Mouse (Mus musculus) C2C12 (cell line): ENCODE results near the gene Gpr27. TPM values are rescaled to one million over a fixed set of nuclear protein-coding genes. Genes with fewer than 3 reads are reported as not detected.

Experiments used
- H3K27me3 ChIP-seq: one replicate; pipeline ENCODE4 v1.6.1; 2011; ENCODE audit not compliant: control insufficient read depth, insufficient read depth, insufficient read length
- H3K36me3 ChIP-seq: one replicate; pipeline ENCODE4 v1.6.1; 2011; ENCODE audit not compliant: control insufficient read depth, insufficient read depth
- H3K4me3 ChIP-seq: one replicate; pipeline ENCODE4 v1.5.1; 2011; ENCODE audit warnings: mild to moderate bottlenecking, control low read depth; ENCODE audit not compliant: poor library complexity, insufficient read depth, severe bottlenecking
- H3K79me2 ChIP-seq: one replicate; pipeline ENCODE4 v1.6.1; 2011; ENCODE audit not compliant: control insufficient read depth, insufficient read depth
- H3K79me3 ChIP-seq: one replicate; pipeline ENCODE4 v1.6.1; 2011; ENCODE audit warnings: low read depth, control low read depth
- H3ac ChIP-seq: one replicate; pipeline ENCODE3; 2011; ENCODE audit warnings: low read depth; ENCODE audit not compliant: control insufficient read depth, insufficient read length
- CEBPB ChIP-seq: IDR thresholded peaks from one replicate; pipeline ENCODE4 v1.6.1; 2011; ENCODE audit warnings: low read depth, mild to moderate bottlenecking, control low read depth, moderate library complexity
- CTCF ChIP-seq: IDR thresholded peaks from one replicate; pipeline ENCODE4 v1.5.1; 2011; ENCODE audit not compliant: control insufficient read depth, insufficient read depth, insufficient read length
- FOSL1 ChIP-seq: IDR thresholded peaks from one replicate; pipeline ENCODE4 v1.8.0; 2011; ENCODE audit warnings: mild to moderate bottlenecking, low read length; ENCODE audit not compliant: poor library complexity, insufficient read depth, severe bottlenecking
- MAX ChIP-seq: IDR thresholded peaks from one replicate; pipeline ENCODE4 v1.6.1; 2011; ENCODE audit warnings: mild to moderate bottlenecking, control low read depth
- MYOD1 ChIP-seq: IDR thresholded peaks from one replicate; pipeline ENCODE4 v1.6.1; 2011; ENCODE audit warnings: low read depth; ENCODE audit not compliant: control insufficient read depth, insufficient read length
- MYOG ChIP-seq: IDR thresholded peaks from one replicate; pipeline ENCODE4 v1.6.1; 2011; ENCODE audit not compliant: control insufficient read depth, insufficient read length; ENCODE audit errors: extremely low read depth
- USF1 ChIP-seq: IDR thresholded peaks from one replicate; pipeline ENCODE4 v1.6.1; 2011; ENCODE audit warnings: low read depth, mild to moderate bottlenecking, control low read depth, moderate library complexity
- polyA plus RNA-seq: library from polyadenylated mRNA; unstranded; fragments of >200 nt; fragmentation: generic; extraction: Trizol; gene quantifications from one replicate; pipeline ENCODE4 v1.2.1, GENCODE M21; 2012; ENCODE audit warnings: missing spikeins

Gene Gpr27
- polyA plus RNA-seq, 1 experiment: not detected

GRCm38 (mm10) chr6:99652341-99652740 is 40.1 kb upstream of the Gpr27 start:
- no peak for TF ChIP-seq CTCF
- no peaks in the 10 kb centered on the region for H3K36me3 ChIP-seq
- no peak overlapping the region for H3K4me3 ChIP-seq
- no peaks in the 10 kb centered on the region for H3K27me3 ChIP-seq
- no peak overlapping the region for H3ac ChIP-seq
- H3K79me3 ChIP-seq: no peaks in the 10 kb centered on the region
- H3K79me2 ChIP-seq: no peaks in the 10 kb centered on the region

DNA sequence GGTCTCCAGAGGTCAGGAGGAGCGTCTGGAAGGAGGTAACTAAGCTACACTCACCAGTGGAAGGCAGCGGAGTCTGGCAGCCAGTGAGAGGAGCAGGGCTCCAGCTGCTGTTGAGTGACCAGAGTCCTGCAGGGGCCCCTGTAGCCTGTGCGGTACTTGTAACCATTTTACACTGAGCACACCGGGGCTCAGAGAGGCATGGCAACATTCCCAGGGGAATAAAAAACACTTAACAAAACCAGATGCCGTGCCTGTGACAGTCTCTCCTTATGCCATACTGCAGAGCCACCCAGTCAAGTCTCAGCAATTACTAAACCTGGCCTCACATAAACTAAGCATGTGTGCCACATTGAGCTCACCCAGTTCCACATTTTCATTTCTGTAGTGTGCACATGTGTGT is 38.1 kb upstream of the Gpr27 start:
- no peaks in the 10 kb centered on the region for H3K36me3 ChIP-seq
- no peaks in the 10 kb centered on the region for H3K79me3 ChIP-seq
- no peaks in the 10 kb centered on the region for H3K79me2 ChIP-seq
- TF ChIP-seq MYOG (no peak), FOSL1 (no peak), CEBPB (no peak), USF1 (no peak), CTCF (no peak), MAX (no peak), MYOD1 (no peak)
- no peaks in the 10 kb centered on the region for H3K27me3 ChIP-seq
- H3K4me3 ChIP-seq: no peak overlapping the region
- H3ac ChIP-seq: no peak overlapping the region

DNA sequence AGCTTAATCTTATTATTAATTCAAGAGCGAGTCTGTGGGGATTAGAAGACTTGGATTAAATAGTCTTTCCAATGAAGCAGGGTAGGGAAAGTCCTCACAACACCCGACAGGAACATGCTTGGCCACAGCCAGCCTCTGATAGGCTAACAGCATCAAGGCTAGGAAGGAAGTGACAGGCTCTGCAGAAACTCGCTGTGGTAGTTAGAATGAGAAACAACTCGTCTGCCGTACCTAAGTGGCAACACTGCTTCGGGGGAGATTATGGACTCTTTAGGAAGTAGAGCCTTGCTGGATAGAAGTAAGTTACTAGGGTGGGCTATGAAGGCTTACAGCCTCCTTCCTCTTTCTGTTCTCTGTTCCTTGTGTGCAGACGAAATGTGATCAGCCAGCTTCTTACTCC is 37.0 kb upstream of the Gpr27 start:
- H3K27me3 ChIP-seq: no peaks in the 10 kb centered on the region
- TF ChIP-seq MAX: no peak
- TF ChIP-seq USF1: no peak
- TF ChIP-seq CEBPB: no peak
- TF ChIP-seq FOSL1: no peak
- no peak for TF ChIP-seq MYOD1
- no peak for TF ChIP-seq MYOG
- TF ChIP-seq CTCF: no peak
- no peak overlapping the region for H3K4me3 ChIP-seq
- no peaks in the 10 kb centered on the region for H3K36me3 ChIP-seq
- H3K79me2 ChIP-seq: no peaks in the 10 kb centered on the region
- H3K79me3 ChIP-seq: no peaks in the 10 kb centered on the region
- no peak overlapping the region for H3ac ChIP-seq

- Histone ChIP-seq H3K4me3 (no peak overlapping the region), H3K36me3 (no peaks in the 10 kb centered on the region), H3K27me3 (no peaks in the 10 kb centered on the region), H3ac (no peak overlapping the region), H3K79me3 (no peaks in the 10 kb centered on the region), H3K79me2 (no peaks in the 10 kb centered on the region)
- no peak for TF ChIP-seq USF1
- no peak for TF ChIP-seq FOSL1
- TF ChIP-seq CEBPB: no peak
- no peak for TF ChIP-seq MYOD1
- no peak for TF ChIP-seq MAX
- TF ChIP-seq MYOG: no peak
- TF ChIP-seq CTCF: no peak
Observed at GRCm38 (mm10) chr6:99656088-99656487, 36.4 kb upstream of the Gpr27 start.

- no peaks in the 10 kb centered on the region for H3K36me3 ChIP-seq
- no peak for TF ChIP-seq CEBPB
Observed at GRCm38 (mm10) chr6:99658586-99658985, 33.9 kb upstream of the Gpr27 start.

GRCm38 (mm10) chr6:99660443-99660842 is 32.0 kb upstream of the Gpr27 start:
- Histone ChIP-seq H3K79me3 (no peaks in the 10 kb centered on the region), H3K36me3 (no peaks in the 10 kb centered on the region), H3K4me3 (no peak overlapping the region), H3K79me2 (no peaks in the 10 kb centered on the region), H3ac (no peak overlapping the region), H3K27me3 (no peaks in the 10 kb centered on the region)
- TF ChIP-seq MYOD1 (no peak), USF1 (no peak), CEBPB (no peak), MAX (no peak), CTCF (no peak), MYOG (no peak), FOSL1 (no peak)

More at GRCm38 (mm10) chr6:99658586-99658985, 33.9 kb upstream of the Gpr27 start:
- Histone ChIP-seq H3ac (no peak overlapping the region), H3K4me3 (no peak overlapping the region), H3K79me2 (no peaks in the 10 kb centered on the region), H3K27me3 (no peaks in the 10 kb centered on the region), H3K79me3 (no peaks in the 10 kb centered on the region)

GRCm38 (mm10) chr6:99663232-99663631 is 29.2 kb upstream of the Gpr27 start:
- Histone ChIP-seq H3K36me3 (no peaks in the 10 kb centered on the region), H3K79me2 (no peaks in the 10 kb centered on the region), H3K27me3 (no peaks in the 10 kb centered on the region), H3K4me3 (no peak overlapping the region), H3K79me3 (no peaks in the 10 kb centered on the region), H3ac (no peak overlapping the region)
- no peak for TF ChIP-seq FOSL1
- TF ChIP-seq CEBPB: no peak
- no peak for TF ChIP-seq MYOD1
- TF ChIP-seq MYOG: no peak
- no peak for TF ChIP-seq CTCF
- TF ChIP-seq MAX: no peak
- no peak for TF ChIP-seq USF1
